Mouse (Mus musculus): ENCODE measurements around the gene Gm49425.

GRCm38 (mm10) chr15:101491431-101491830 lies 25.6 kb downstream of the Gm49425 start, which contains the start of gene Krt83:
- TF ChIP-seq CTCF (IDR thresholded peaks at IDR 0.05; ENCODE audit: low read depth, low read length) (no peak), GATA2 (IDR thresholded peaks at IDR 0.05; ENCODE audit: borderline replicate concordance, low read depth, low read length) (no peak), TAL1 (conservative IDR thresholded peaks at IDR 0.05; ENCODE audit: low read depth, low read length) (no peak), POLR2AphosphoS5 (IDR thresholded peaks at IDR 0.05; ENCODE audit: insufficient replicate concordance, low read depth, low read length) (no peak), GATA1 (IDR thresholded peaks at IDR 0.05; ENCODE audit: borderline replicate concordance, low read length) (no peak)
